Mouse (Mus musculus) brain, embryonic 14.5 days (tissue): ENCODE results near the gene Vps37b.

Experiments used
- CTCF ChIP-seq: fragments of 200-500 bp; IDR thresholded peaks from 2 replicates; pipeline ENCODE4 v1.5.1; 2012; ENCODE audit warnings: inconsistent platforms, mild to moderate bottlenecking, moderate library complexity, borderline replicate concordance; ENCODE audit not compliant: insufficient read depth, insufficient read length; ENCODE audit errors: extremely low read depth
- POLR2A ChIP-seq: fragments of 200-500 bp; IDR thresholded peaks from 2 replicates; pipeline ENCODE4 v1.6.1; 2012; ENCODE audit warnings: mild to moderate bottlenecking, inconsistent platforms, borderline replicate concordance; ENCODE audit not compliant: poor library complexity, insufficient read depth, insufficient read length, severe bottlenecking; ENCODE audit errors: extremely low read depth

DNA sequence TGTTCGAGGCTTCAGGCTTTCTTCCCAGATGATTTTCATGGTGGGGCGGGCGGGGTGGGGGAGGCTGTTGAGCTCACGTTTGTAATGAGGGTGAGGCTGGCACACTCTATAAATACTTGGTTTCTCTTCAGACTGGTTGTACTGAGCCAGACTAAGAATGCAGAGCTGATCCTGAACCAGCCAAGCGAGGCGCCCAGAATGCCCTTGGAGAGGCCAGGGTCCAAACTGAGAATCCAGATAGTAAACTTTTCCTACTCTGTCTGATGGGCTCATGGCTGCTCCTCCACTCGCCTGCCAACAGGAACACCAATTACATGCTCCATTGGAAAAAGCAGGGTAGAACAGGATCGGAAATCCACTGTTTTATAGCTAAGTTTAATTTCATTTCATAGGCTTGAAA is 62.9 kb downstream of the Vps37b start:
- TF ChIP-seq POLR2A (no peak), CTCF (no peak)
